Mouse (Mus musculus): ENCODE measurements around the gene Cdc26.

Cdc26 gene

GRCm38 (mm10) chr4:62408601-62409282, at the start of gene Cdc26, which contains the start of gene Prpf4:
Gene Cdc26, minus strand, starts transcription at chr4:62408642.
Gene Prpf4, plus strand, starts transcription at chr4:62408797.
- peak; percentile 98 for DNase-seq (ENCODE audit: low spot score)

GRCm38 (mm10) chr4:62454995-62455394, 46.6 kb upstream of the Cdc26 start:
- DNase-seq (ENCODE audit: low spot score) = peak; percentile 29

GRCm38 (mm10) chr4:62440986-62441385, 32.5 kb upstream of the Cdc26 start:
- no peak for DNase-seq (ENCODE audit: low spot score)

GRCm38 (mm10) chr4:62440544-62440943, 32.1 kb upstream of the Cdc26 start:
- DNase-seq (ENCODE audit: low spot score) = no peak

GRCm38 (mm10) chr4:62439793-62440192, 31.4 kb upstream of the Cdc26 start:
- DNase-seq (ENCODE audit: low spot score) = no peak

GRCm38 (mm10) chr4:62437871-62438270, 29.4 kb upstream of the Cdc26 start:
- no peak for DNase-seq (ENCODE audit: low spot score)

- DNase-seq (ENCODE audit: low spot score) = no peak
Measured at GRCm38 (mm10) chr4:62437256-62437778, 28.9 kb upstream of the Cdc26 start.

GRCm38 (mm10) chr4:62435081-62435480, 26.6 kb upstream of the Cdc26 start, which contains the start of gene Rnf183:
Gene Rnf183, minus strand, starts transcription at chr4:62435252.
- no peak for DNase-seq (ENCODE audit: low spot score)

GRCm38 (mm10) chr4:62433939-62434870, 25.8 kb upstream of the Cdc26 start:
- DNase-seq (ENCODE audit: low spot score) = no peak

- no peak for DNase-seq (ENCODE audit: low spot score)
Measured at GRCm38 (mm10) chr4:62431522-62431921, 23.1 kb upstream of the Cdc26 start.

- no peak for DNase-seq (ENCODE audit: low spot score)
Measured at GRCm38 (mm10) chr4:62430678-62431077, 22.2 kb upstream of the Cdc26 start.

- DNase-seq (ENCODE audit: low spot score) = no peak
Measured at GRCm38 (mm10) chr4:62429616-62430015, 21.2 kb upstream of the Cdc26 start.

GRCm38 (mm10) chr4:62427978-62428758, 19.7 kb upstream of the Cdc26 start:
- no peak for DNase-seq (ENCODE audit: low spot score)

GRCm38 (mm10) chr4:62425891-62426290, 17.4 kb upstream of the Cdc26 start:
- no peak for DNase-seq (ENCODE audit: low spot score)

- no peak for DNase-seq (ENCODE audit: low spot score)
Measured at GRCm38 (mm10) chr4:62419091-62419490, 10.6 kb upstream of the Cdc26 start.

GRCm38 (mm10) chr4:62418448-62418847, 10.0 kb upstream of the Cdc26 start:
- no peak for DNase-seq (ENCODE audit: low spot score)

- no peak for DNase-seq (ENCODE audit: low spot score)
Measured at GRCm38 (mm10) chr4:62411606-62412005, 3.2 kb upstream of the Cdc26 start.

GRCm38 (mm10) chr4:62410325-62410724, 1.9 kb upstream of the Cdc26 start:
- no peak for DNase-seq (ENCODE audit: low spot score)

GRCm38 (mm10) chr4:62409615-62410014, 1.2 kb upstream of the Cdc26 start:
- no peak for DNase-seq (ENCODE audit: low spot score)

- peak; percentile 62 for DNase-seq (ENCODE audit: low spot score)
Measured at GRCm38 (mm10) chr4:62407730-62408582, 486 bp downstream of the Cdc26 start.

- DNase-seq (ENCODE audit: low spot score) = no peak
Measured at GRCm38 (mm10) chr4:62406133-62406532, 2.3 kb downstream of the Cdc26 start.

Measured in layer of hippocampus, adult 9-10 months (tissue).